Mouse (Mus musculus) E14TG2a.4 (cell line): ENCODE measurements around the gene Usp49.

ENCODE experiments used
- CTCF ChIP-seq: conservative IDR thresholded peaks from 2 replicates; pipeline ENCODE4 v1.5.1; 2014; ENCODE audit warnings: low read length
- POU5F1 ChIP-seq: IDR thresholded peaks from 2 replicates; pipeline ENCODE4 v1.6.1; 2014; ENCODE audit warnings: low read length, borderline replicate concordance

- TF ChIP-seq CTCF = no peak
- TF ChIP-seq POU5F1 = no peak
Measured at GRCm38 (mm10) chr17:47602289-47602688, 28.2 kb upstream of the Usp49 start.
